Mouse (Mus musculus) forebrain, embryonic 16.5 days (tissue): ENCODE results near the gene Chpt1. TPM values are rescaled to one million over a fixed set of nuclear protein-coding genes. Genes with fewer than 3 reads are reported as not detected.
"Not testable (repeated sequence)": the region's sequence is repeated elsewhere in the genome, so short reads cannot be mapped to it uniquely, and the experiment has no call there.

Experiments used
- ATAC-seq: fragments of 200-750 bp; cut with Nextera tagmentation; 2 replicates; pipeline ENCODE4 v1.8.0; 2017; ENCODE audit warnings: mild to moderate bottlenecking, moderate library complexity
- H3K27ac ChIP-seq: fragments of 300-500 bp; sonication (generic); 2 replicates; pipeline ENCODE4 v1.5.1; 2014; ENCODE audit warnings: low read length, control low read depth
- H3K27me3 ChIP-seq: fragments of 300-500 bp; sonication (generic); replicated peaks from 2 replicates; pipeline ENCODE4 v1.6.1; 2014; ENCODE audit warnings: low read length; ENCODE audit not compliant: control insufficient read depth, insufficient read depth
- H3K36me3 ChIP-seq: fragments of 300-500 bp; sonication (generic); 2 replicates; pipeline ENCODE4 v1.6.1; 2014; ENCODE audit not compliant: control insufficient read depth, insufficient read depth
- H3K4me1 ChIP-seq: fragments of 300-500 bp; sonication (generic); replicated peaks from 2 replicates; pipeline ENCODE4 v1.6.1; 2014; ENCODE audit warnings: low read length; ENCODE audit not compliant: control insufficient read depth, insufficient read depth
- H3K4me2 ChIP-seq: fragments of 300-500 bp; sonication (generic); 2 replicates; pipeline ENCODE4 v1.6.1; 2014; ENCODE audit warnings: mild to moderate bottlenecking, low read length, control low read depth
- H3K4me3 ChIP-seq: fragments of 300-500 bp; sonication (generic); replicated peaks from 2 replicates; pipeline ENCODE4 v1.5.1; 2014; ENCODE audit warnings: mild to moderate bottlenecking, low read length, control low read depth
- H3K9ac ChIP-seq: fragments of 300-500 bp; sonication (generic); replicated peaks from 2 replicates; pipeline ENCODE4 v1.6.1; 2014; ENCODE audit warnings: low read depth, low read length, control low read depth
- H3K9me3 ChIP-seq: fragments of 300-500 bp; sonication (generic); 2 replicates; pipeline ENCODE4 v1.6.1; 2016; ENCODE audit warnings: low read length; ENCODE audit not compliant: control insufficient read depth
- WGBS: fragments of 180-500 bp; shearing (Covaris S2); extraction: QIAGEN DNeasy Blood & Tissue Kit; methylation state at CpG from one replicate; pipeline ENCODE4 v1.1.7; 2014; 5-methylcytosine and 5-hydroxymethylcytosine counted together
- polyA plus RNA-seq: library from polyadenylated mRNA; unstranded; fragments of >200 nt; fragmentation: Nextera tagmentation; extraction: Ambion mirVana; gene quantifications from 2 replicates; pipeline ENCODE4 v1.2.1, GENCODE M21; 2015

Chpt1 gene
- polyA plus RNA-seq, 1 experiment from 2014 or later, result 6.3 TPM

- no peak for ATAC-seq
- Histone ChIP-seq H3K36me3 (no peaks in the 10 kb centered on the region), H3K4me2 (no peak overlapping the region), H3K4me3 (no peak overlapping the region), H3K9me3 (no peaks in the 10 kb centered on the region), H3K27ac (no peak overlapping the region), H3K4me1 (peaks cover 7% of the 10 kb centered on the region), H3K9ac (no peak overlapping the region), H3K27me3 (no peaks in the 10 kb centered on the region)
- 86% methylated on average over 10 of the region's 10 CpGs for WGBS
Observed at GRCm38 (mm10) chr10:88501370-88501769, 2.5 kb downstream of the Chpt1 start.

GRCm38 (mm10) chr10:88499993-88500392 lies 3.9 kb downstream of the Chpt1 start:
- H3K36me3 ChIP-seq, result no peaks in the 10 kb centered on the region
- no peak overlapping the region for H3K27ac ChIP-seq
- no peak for ATAC-seq
- no peaks in the 10 kb centered on the region for H3K27me3 ChIP-seq
- no peaks in the 10 kb centered on the region for H3K9me3 ChIP-seq
- no peak overlapping the region for H3K4me3 ChIP-seq
- 78% methylated on average over 5 of the region's 5 CpGs for WGBS
- H3K9ac ChIP-seq, result no peak overlapping the region
- H3K4me1 ChIP-seq, result peaks cover 7% of the 10 kb centered on the region
- H3K4me2 ChIP-seq, result no peak overlapping the region

- 79% methylated on average over 11 of the region's 11 CpGs for WGBS
- Histone ChIP-seq H3K27me3 (no peaks in the 10 kb centered on the region), H3K9ac (no peak overlapping the region)
Observed at GRCm38 (mm10) chr10:88496864-88497564, 6.9 kb downstream of the Chpt1 start.

GRCm38 (mm10) chr10:88494959-88495587 lies 8.8 kb downstream of the Chpt1 start:
- Histone ChIP-seq H3K4me2 (no peak overlapping the region), H3K4me3 (no peak overlapping the region), H3K27ac (no peak overlapping the region), H3K9me3 (no peaks in the 10 kb centered on the region), H3K27me3 (no peaks in the 10 kb centered on the region), H3K4me1 (no peaks in the 10 kb centered on the region), H3K9ac (no peak overlapping the region), H3K36me3 (no peaks in the 10 kb centered on the region)
- WGBS, result 89% methylated on average over 4 of the region's 4 CpGs
- no peak for ATAC-seq

More at GRCm38 (mm10) chr10:88496864-88497564, 6.9 kb downstream of the Chpt1 start:
- Histone ChIP-seq H3K4me2 (no peak overlapping the region), H3K27ac (no peak overlapping the region), H3K9me3 (no peaks in the 10 kb centered on the region), H3K4me3 (no peak overlapping the region), H3K36me3 (no peaks in the 10 kb centered on the region), H3K4me1 (no peaks in the 10 kb centered on the region; the same call in 1 of the 2 replicates)
- no peak for ATAC-seq

GRCm38 (mm10) chr10:88492658-88493057 lies 11.2 kb downstream of the Chpt1 start:
- WGBS, result 62% methylated on average over 8 of the region's 8 CpGs
- H3K4me3 ChIP-seq, result no peak overlapping the region
- no peak for ATAC-seq
- no peak overlapping the region for H3K4me2 ChIP-seq
- no peak overlapping the region for H3K27ac ChIP-seq
- no peaks in the 10 kb centered on the region for H3K36me3 ChIP-seq
- H3K4me1 ChIP-seq, result no peaks in the 10 kb centered on the region
- no peaks in the 10 kb centered on the region for H3K27me3 ChIP-seq
- H3K9me3 ChIP-seq, result no peaks in the 10 kb centered on the region
- no peak overlapping the region for H3K9ac ChIP-seq

GRCm38 (mm10) chr10:88491632-88492031 lies 12.2 kb downstream of the Chpt1 start:
- Histone ChIP-seq H3K27me3 (no peaks in the 10 kb centered on the region), H3K36me3 (no peaks in the 10 kb centered on the region), H3K4me2 (no peak overlapping the region), H3K27ac (no peak overlapping the region), H3K9ac (no peak overlapping the region), H3K9me3 (no peaks in the 10 kb centered on the region), H3K4me1 (no peaks in the 10 kb centered on the region), H3K4me3 (no peak overlapping the region)
- WGBS, result 58% methylated on average over 7 of the region's 7 CpGs
- no peak for ATAC-seq

GRCm38 (mm10) chr10:88488629-88489028 lies 15.2 kb downstream of the Chpt1 start:
- no peaks in the 10 kb centered on the region for H3K9me3 ChIP-seq
- H3K4me3 ChIP-seq, result no peak overlapping the region
- no peak for ATAC-seq
- no peaks in the 10 kb centered on the region for H3K4me1 ChIP-seq
- H3K27me3 ChIP-seq, result no peaks in the 10 kb centered on the region
- no peak overlapping the region for H3K27ac ChIP-seq
- no peak overlapping the region for H3K4me2 ChIP-seq
- WGBS, result 95% methylated on average over 5 of the region's 5 CpGs
- no peaks in the 10 kb centered on the region for H3K36me3 ChIP-seq
- no peak overlapping the region for H3K9ac ChIP-seq

- H3K27me3 ChIP-seq, H3K36me3 ChIP-seq, H3K4me2 ChIP-seq, H3K27ac ChIP-seq, H3K9ac ChIP-seq, H3K4me3 ChIP-seq, H3K4me1 ChIP-seq, H3K9me3 ChIP-seq, ATAC-seq: not testable (repeated sequence)
- WGBS, result 94% methylated on average over 10 of the region's 10 CpGs
Observed at GRCm38 (mm10) chr10:88482866-88483265, 21.0 kb downstream of the Chpt1 start.

- no peaks in the 10 kb centered on the region for H3K4me1 ChIP-seq
- H3K4me3 ChIP-seq, result no peak overlapping the region
- H3K27me3 ChIP-seq, result no peaks in the 10 kb centered on the region
- no peak for ATAC-seq
- WGBS, result 65% methylated on average over 18 of the region's 18 CpGs
- no peaks in the 10 kb centered on the region for H3K36me3 ChIP-seq
- no peak overlapping the region for H3K27ac ChIP-seq
- H3K9me3 ChIP-seq, result no peaks in the 10 kb centered on the region
- H3K4me2 ChIP-seq, result no peak overlapping the region
- no peak overlapping the region for H3K9ac ChIP-seq
Observed at GRCm38 (mm10) chr10:88460122-88460820, 43.6 kb downstream of the Chpt1 start.
